Mouse (Mus musculus): ENCODE measurements at regions not wholly inside any gene's neighbourhood (a gene's known extent, or its start where the extent isn't known, plus 50 kb on each side); places are given as distances from the start of the nearest gene placed in this dataset.
"Not testable (repeated sequence)": the region's sequence is repeated elsewhere in the genome, so short reads cannot be mapped to it uniquely, and the experiment has no call there.

GRCm38 (mm10) chr3:111194541-111194940 is 943.7 kb upstream of the Prmt6 start:
- Histone ChIP-seq H3K4me3 (ENCODE audit: insufficient read depth, low read length) (no peak overlapping the region), H3K4me1 (ENCODE audit: control insufficient read depth, insufficient read depth, low read length) (no peaks in the 10 kb centered on the region), H3K27ac (ENCODE audit: insufficient read depth, low read length) (no peak overlapping the region)
- no peak for TF ChIP-seq POLR2A (IDR thresholded peaks at IDR 0.05; ENCODE audit: extremely low read depth, insufficient read depth, low read length)
- TF ChIP-seq CTCF (IDR thresholded peaks at IDR 0.05; ENCODE audit: extremely low read depth, insufficient read depth, low read length), result no peak

- H3K4me3 ChIP-seq (ENCODE audit: insufficient read depth, low read length), result no peak overlapping the region
- H3K27ac ChIP-seq (ENCODE audit: insufficient read depth, low read length), result no peak overlapping the region
- TF ChIP-seq POLR2A (IDR thresholded peaks at IDR 0.05; ENCODE audit: extremely low read depth, insufficient read depth, low read length) (no peak), CTCF (IDR thresholded peaks at IDR 0.05; ENCODE audit: extremely low read depth, insufficient read depth, low read length) (no peak)
- H3K4me1 ChIP-seq (ENCODE audit: control insufficient read depth, insufficient read depth, low read length), result no peaks in the 10 kb centered on the region
Observed at GRCm38 (mm10) chr3:111166698-111167097, 915.9 kb upstream of the Prmt6 start.

- not testable (repeated sequence) for H3K27ac ChIP-seq (ENCODE audit: insufficient read depth, low read length); H3K4me1 ChIP-seq (ENCODE audit: control insufficient read depth, insufficient read depth, low read length); H3K4me3 ChIP-seq (ENCODE audit: insufficient read depth, low read length)
Observed at GRCm38 (mm10) chr3:111141196-111141595, 890.4 kb upstream of the Prmt6 start.

GRCm38 (mm10) chr3:111108982-111109381 is 858.2 kb upstream of the Prmt6 start:
- no peak overlapping the region for H3K4me3 ChIP-seq (ENCODE audit: insufficient read depth, low read length)
- no peak for TF ChIP-seq POLR2A (IDR thresholded peaks at IDR 0.05; ENCODE audit: extremely low read depth, insufficient read depth, low read length)
- no peak for TF ChIP-seq CTCF (IDR thresholded peaks at IDR 0.05; ENCODE audit: extremely low read depth, insufficient read depth, low read length)
- H3K27ac ChIP-seq (ENCODE audit: insufficient read depth, low read length), result no peak overlapping the region
- H3K4me1 ChIP-seq (ENCODE audit: control insufficient read depth, insufficient read depth, low read length), result no peaks in the 10 kb centered on the region

- TF ChIP-seq CTCF (IDR thresholded peaks at IDR 0.05; ENCODE audit: extremely low read depth, insufficient read depth, low read length) (no peak), POLR2A (IDR thresholded peaks at IDR 0.05; ENCODE audit: extremely low read depth, insufficient read depth, low read length) (no peak)
- H3K27ac ChIP-seq (ENCODE audit: insufficient read depth, low read length), result no peak overlapping the region
Observed at GRCm38 (mm10) chr3:111102646-111103045, 851.8 kb upstream of the Prmt6 start.

GRCm38 (mm10) chr3:111074311-111074710 is 823.5 kb upstream of the Prmt6 start:
- H3K4me3 ChIP-seq (ENCODE audit: insufficient read depth, low read length), result no peak overlapping the region
- no peak overlapping the region for H3K27ac ChIP-seq (ENCODE audit: insufficient read depth, low read length)
- peaks cover 2% of the 10 kb centered on the region for H3K4me1 ChIP-seq (ENCODE audit: control insufficient read depth, insufficient read depth, low read length)
- no peak for TF ChIP-seq POLR2A (IDR thresholded peaks at IDR 0.05; ENCODE audit: extremely low read depth, insufficient read depth, low read length)
- no peak for TF ChIP-seq CTCF (IDR thresholded peaks at IDR 0.05; ENCODE audit: extremely low read depth, insufficient read depth, low read length)

More at GRCm38 (mm10) chr3:111102646-111103045, 851.8 kb upstream of the Prmt6 start:
- H3K4me3 ChIP-seq (ENCODE audit: insufficient read depth, low read length), result no peak overlapping the region
- H3K4me1 ChIP-seq (ENCODE audit: control insufficient read depth, insufficient read depth, low read length), result no peaks in the 10 kb centered on the region

GRCm38 (mm10) chr3:111070301-111070700 is 819.5 kb upstream of the Prmt6 start:
- Histone ChIP-seq H3K4me1 (ENCODE audit: control insufficient read depth, insufficient read depth, low read length) (peaks cover 2% of the 10 kb centered on the region), H3K27ac (ENCODE audit: insufficient read depth, low read length) (no peak overlapping the region), H3K4me3 (ENCODE audit: insufficient read depth, low read length) (no peak overlapping the region)
- TF ChIP-seq CTCF (IDR thresholded peaks at IDR 0.05; ENCODE audit: extremely low read depth, insufficient read depth, low read length), result no peak
- no peak for TF ChIP-seq POLR2A (IDR thresholded peaks at IDR 0.05; ENCODE audit: extremely low read depth, insufficient read depth, low read length)

- H3K4me3 ChIP-seq (ENCODE audit: insufficient read depth, low read length), result no peak overlapping the region
- H3K4me1 ChIP-seq (ENCODE audit: control insufficient read depth, insufficient read depth, low read length), result peaks cover 2% of the 10 kb centered on the region
- no peak overlapping the region for H3K27ac ChIP-seq (ENCODE audit: insufficient read depth, low read length)
- TF ChIP-seq CTCF (IDR thresholded peaks at IDR 0.05; ENCODE audit: extremely low read depth, insufficient read depth, low read length), result no peak
- TF ChIP-seq POLR2A (IDR thresholded peaks at IDR 0.05; ENCODE audit: extremely low read depth, insufficient read depth, low read length), result no peak
Observed at GRCm38 (mm10) chr3:111069843-111070242, 819.0 kb upstream of the Prmt6 start.

- no peak overlapping the region for H3K4me3 ChIP-seq (ENCODE audit: insufficient read depth, low read length)
- peaks cover 2% of the 10 kb centered on the region for H3K4me1 ChIP-seq (ENCODE audit: control insufficient read depth, insufficient read depth, low read length)
- TF ChIP-seq POLR2A (IDR thresholded peaks at IDR 0.05; ENCODE audit: extremely low read depth, insufficient read depth, low read length) (no peak), CTCF (IDR thresholded peaks at IDR 0.05; ENCODE audit: extremely low read depth, insufficient read depth, low read length) (peak; percentile 57; the same call in 1 of the 2 replicates)
- no peak overlapping the region for H3K27ac ChIP-seq (ENCODE audit: insufficient read depth, low read length)
Observed at GRCm38 (mm10) chr3:111069156-111069555, 818.4 kb upstream of the Prmt6 start.

- no peak overlapping the region for H3K27ac ChIP-seq (ENCODE audit: insufficient read depth, low read length)
- no peak for TF ChIP-seq POLR2A (IDR thresholded peaks at IDR 0.05; ENCODE audit: extremely low read depth, insufficient read depth, low read length)
- no peak for TF ChIP-seq CTCF (IDR thresholded peaks at IDR 0.05; ENCODE audit: extremely low read depth, insufficient read depth, low read length)
- no peak overlapping the region for H3K4me3 ChIP-seq (ENCODE audit: insufficient read depth, low read length)
- H3K4me1 ChIP-seq (ENCODE audit: control insufficient read depth, insufficient read depth, low read length), result no peaks in the 10 kb centered on the region
Observed at GRCm38 (mm10) chr3:111049638-111050037, 798.8 kb upstream of the Prmt6 start.

Data from cortical plate, adult 2 months (tissue).